Mouse (Mus musculus) kidney, embryonic 14.5 days (tissue): ENCODE data around the gene Gm11634. TPM values are rescaled to one million over a fixed set of nuclear protein-coding genes. Genes with fewer than 3 reads are reported as not detected.
"Not testable (repeated sequence)": the region's sequence is repeated elsewhere in the genome, so short reads cannot be mapped to it uniquely, and the experiment has no call there.

Experiments used
- ATAC-seq: fragments of 200-750 bp; cut with Nextera tagmentation; 2 replicates; pipeline ENCODE4 v1.8.0; 2017; ENCODE audit warnings: moderate number of reproducible peaks, mild to moderate bottlenecking, moderate TSS enrichment, moderate library complexity; ENCODE audit not compliant: low FRiP score, low TSS enrichment
- H3K27ac ChIP-seq: fragments of 300-500 bp; sonication (generic); 2 replicates; pipeline ENCODE4 v1.5.1; 2014; ENCODE audit warnings: low read depth, mild to moderate bottlenecking, low read length, moderate library complexity, mixed read lengths
- H3K27me3 ChIP-seq: fragments of 300-500 bp; sonication (generic); 2 replicates; pipeline ENCODE4 v1.6.1; 2014; ENCODE audit warnings: mild to moderate bottlenecking, low read length; ENCODE audit not compliant: control insufficient read depth, insufficient read depth
- H3K36me3 ChIP-seq: fragments of 300-500 bp; sonication (generic); 2 replicates; pipeline ENCODE4 v1.6.1; 2014; ENCODE audit warnings: low read length, mixed read lengths; ENCODE audit not compliant: control insufficient read depth, insufficient read depth
- H3K4me1 ChIP-seq: fragments of 300-500 bp; sonication (generic); 2 replicates; pipeline ENCODE4 v1.6.1; 2014; ENCODE audit warnings: low read length, mixed read lengths; ENCODE audit not compliant: control insufficient read depth, insufficient read depth
- H3K4me2 ChIP-seq: fragments of 300-500 bp; sonication (generic); replicated peaks from 2 replicates; pipeline ENCODE4 v1.6.1; 2014; ENCODE audit warnings: low read depth, mild to moderate bottlenecking, low read length
- H3K4me3 ChIP-seq: fragments of 300-500 bp; sonication (generic); 2 replicates; pipeline ENCODE4 v1.5.1; 2014; ENCODE audit warnings: mild to moderate bottlenecking, low read length
- H3K9ac ChIP-seq: fragments of 300-500 bp; sonication (generic); 2 replicates; pipeline ENCODE4 v1.6.1; 2014; ENCODE audit warnings: low read depth, mild to moderate bottlenecking, low read length, moderate library complexity
- H3K9me3 ChIP-seq: fragments of 300-500 bp; sonication (generic); 2 replicates; pipeline ENCODE4 v1.6.1; 2016; ENCODE audit warnings: low read length; ENCODE audit not compliant: control insufficient read depth
- WGBS: fragments of 180-500 bp; shearing (Covaris S2); extraction: QIAGEN DNeasy Blood & Tissue Kit; methylation state at CpG from one replicate; pipeline ENCODE4 v1.1.7; 2014; 5-methylcytosine and 5-hydroxymethylcytosine counted together
- polyA plus RNA-seq: library from polyadenylated mRNA; unstranded; fragments of >200 nt; fragmentation: Nextera tagmentation; extraction: Ambion mirVana; gene quantifications from 2 replicates; pipeline ENCODE4 v1.2.1, GENCODE M21; 2014

Gene Gm11634
- polyA plus RNA-seq, 1 experiment from 2014 or later, result not detected

- WGBS, result 100% methylated on average over 1 of the region's 1 CpGs
These were observed 14.0 kb downstream of the Gm11634 start for GRCm38 (mm10) chr11:101585031-101585430.

GRCm38 (mm10) chr11:101583205-101583604, 15.9 kb downstream of the Gm11634 start:
- peaks cover 22% of the 10 kb centered on the region for H3K36me3 ChIP-seq
- 88% methylated on average over 2 of the region's 2 CpGs for WGBS
- H3K27me3 ChIP-seq, result no peaks in the 10 kb centered on the region
- H3K9ac ChIP-seq, result no peak overlapping the region
- no peaks in the 10 kb centered on the region for H3K4me1 ChIP-seq
- no peak overlapping the region for H3K4me2 ChIP-seq
- H3K4me3 ChIP-seq, result no peak overlapping the region
- H3K27ac ChIP-seq, result no peak overlapping the region
- no peaks in the 10 kb centered on the region for H3K9me3 ChIP-seq
- no peak for ATAC-seq

More at GRCm38 (mm10) chr11:101585031-101585430, 14.0 kb downstream of the Gm11634 start:
- ATAC-seq, H3K4me3 ChIP-seq, H3K9ac ChIP-seq, H3K27me3 ChIP-seq, H3K4me2 ChIP-seq, H3K4me1 ChIP-seq, H3K27ac ChIP-seq, H3K36me3 ChIP-seq, H3K9me3 ChIP-seq: not testable (repeated sequence)

GRCm38 (mm10) chr11:101582054-101583035, 16.7 kb downstream of the Gm11634 start, which contains the start of gene Tmem106a:
Gene Tmem106a (plus strand): TSS chr11:101582242.
- peak within 1 kb of the TSS; percentile 41 for H3K4me3 ChIP-seq
- H3K36me3 ChIP-seq, result peaks cover 31% of the 10 kb centered on the region
- WGBS, result 19% methylated on average over 30 of the region's 31 CpGs
- peak within 1 kb of the TSS; percentile 49 for H3K9ac ChIP-seq
- ATAC-seq, result peak; percentile 60; the same call in 1 of the 2 replicates
- H3K9me3 ChIP-seq, result no peaks in the 10 kb centered on the region
- no peaks in the 10 kb centered on the region for H3K4me1 ChIP-seq
- no peaks in the 10 kb centered on the region for H3K27me3 ChIP-seq
- peak within 1 kb of the TSS; percentile 56 for H3K4me2 ChIP-seq
- no peak within 1 kb of the TSS for H3K27ac ChIP-seq

- H3K4me2 ChIP-seq, result no peak overlapping the region
- no peak for ATAC-seq
- no peak overlapping the region for H3K27ac ChIP-seq
- H3K9me3 ChIP-seq, result no peaks in the 10 kb centered on the region
- H3K9ac ChIP-seq, result no peak overlapping the region
- peaks cover 42% of the 10 kb centered on the region for H3K36me3 ChIP-seq
- WGBS, result 78% methylated on average over 6 of the region's 6 CpGs
- H3K4me1 ChIP-seq, result no peaks in the 10 kb centered on the region
- no peaks in the 10 kb centered on the region for H3K27me3 ChIP-seq
- no peak overlapping the region for H3K4me3 ChIP-seq
These were observed 17.8 kb downstream of the Gm11634 start for GRCm38 (mm10) chr11:101581081-101581764.

- Histone ChIP-seq H3K4me1 (no peaks in the 10 kb centered on the region), H3K4me2 (no peak overlapping the region), H3K36me3 (peaks cover 93% of the 10 kb centered on the region), H3K9me3 (no peaks in the 10 kb centered on the region), H3K27me3 (no peaks in the 10 kb centered on the region), H3K4me3 (no peak overlapping the region), H3K27ac (no peak overlapping the region), H3K9ac (no peak overlapping the region)
- no peak for ATAC-seq
- WGBS, result 75% methylated on average over 6 of the region's 6 CpGs
These were observed 22.9 kb downstream of the Gm11634 start for GRCm38 (mm10) chr11:101576116-101576515.

- no peaks in the 10 kb centered on the region for H3K4me1 ChIP-seq
- H3K27ac ChIP-seq, result no peak overlapping the region
- 87% methylated on average over 3 of the region's 3 CpGs for WGBS
- peaks cover 86% of the 10 kb centered on the region for H3K36me3 ChIP-seq
- no peak overlapping the region for H3K4me2 ChIP-seq
- no peak overlapping the region for H3K4me3 ChIP-seq
- H3K27me3 ChIP-seq, result no peaks in the 10 kb centered on the region
- H3K9me3 ChIP-seq, result no peaks in the 10 kb centered on the region
- no peak for ATAC-seq
- H3K9ac ChIP-seq, result no peak overlapping the region
These were observed 30.6 kb downstream of the Gm11634 start for GRCm38 (mm10) chr11:101568421-101568820.

GRCm38 (mm10) chr11:101562391-101562790, 36.7 kb downstream of the Gm11634 start:
- peaks cover 70% of the 10 kb centered on the region for H3K36me3 ChIP-seq
- no peak for ATAC-seq
- 47% methylated on average over 5 of the region's 5 CpGs for WGBS

GRCm38 (mm10) chr11:101556954-101557353, 42.1 kb downstream of the Gm11634 start:
- ATAC-seq, result no peak
- H3K9me3 ChIP-seq, result no peaks in the 10 kb centered on the region
- H3K9ac ChIP-seq, result no peak overlapping the region
- no peaks in the 10 kb centered on the region for H3K27me3 ChIP-seq
- H3K4me2 ChIP-seq, result no peak overlapping the region
- H3K4me1 ChIP-seq, result no peaks in the 10 kb centered on the region
- H3K4me3 ChIP-seq, result no peak overlapping the region
- 76% methylated on average over 2 of the region's 2 CpGs for WGBS
- H3K36me3 ChIP-seq, result peaks cover 53% of the 10 kb centered on the region
- H3K27ac ChIP-seq, result no peak overlapping the region

More at GRCm38 (mm10) chr11:101562391-101562790, 36.7 kb downstream of the Gm11634 start:
- no peak overlapping the region for H3K9ac ChIP-seq
- no peak overlapping the region for H3K27ac ChIP-seq
- no peaks in the 10 kb centered on the region for H3K9me3 ChIP-seq
- no peaks in the 10 kb centered on the region for H3K27me3 ChIP-seq
- no peak overlapping the region for H3K4me2 ChIP-seq
- H3K4me3 ChIP-seq, result no peak overlapping the region
- no peaks in the 10 kb centered on the region for H3K4me1 ChIP-seq

GRCm38 (mm10) chr11:101556541-101556940, 42.5 kb downstream of the Gm11634 start:
- Histone ChIP-seq H3K36me3 (peaks cover 51% of the 10 kb centered on the region), H3K27me3 (no peaks in the 10 kb centered on the region)
- no peak for ATAC-seq

More at GRCm38 (mm10) chr11:101556541-101556940, 42.5 kb downstream of the Gm11634 start:
- H3K4me2 ChIP-seq, result no peak overlapping the region
- H3K9me3 ChIP-seq, result no peaks in the 10 kb centered on the region
- no peak overlapping the region for H3K4me3 ChIP-seq
- H3K9ac ChIP-seq, result no peak overlapping the region
- H3K27ac ChIP-seq, result no peak overlapping the region
- no peaks in the 10 kb centered on the region for H3K4me1 ChIP-seq
- 92% methylated on average over 7 of the region's 7 CpGs for WGBS
